Mouse (Mus musculus): ENCODE results near the gene Vmn1r12.
"Not testable (repeated sequence)": the region's sequence is repeated elsewhere in the genome, so short reads cannot be mapped to it uniquely, and the experiment has no call there.

The Vmn1r12 gene

DNA sequence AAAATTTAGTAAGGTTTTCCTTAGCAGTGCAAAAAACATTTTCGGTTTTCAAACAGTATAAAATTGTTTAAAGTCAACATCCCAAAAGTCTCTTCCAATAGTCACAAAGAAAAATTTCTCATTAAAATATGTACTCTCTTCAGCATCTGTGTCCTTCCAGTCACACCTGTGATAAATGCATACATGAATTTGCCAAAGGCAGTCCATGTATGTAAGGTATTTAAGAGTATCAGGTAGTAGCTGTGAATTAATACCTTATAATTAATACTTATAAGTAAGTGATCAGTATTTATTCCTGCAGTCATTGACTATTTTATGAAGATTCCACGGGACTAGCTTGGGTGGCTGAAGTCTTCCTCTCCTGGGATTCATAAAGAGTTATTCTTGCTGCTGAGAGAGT, at the start of gene Vmn1r12:
Gene Vmn1r12, plus strand, starts transcription at position 301 of the 400 bp plus-strand sequence.
- DNase-seq (ENCODE audit: inconsistent ontology term) = no peak

DNA sequence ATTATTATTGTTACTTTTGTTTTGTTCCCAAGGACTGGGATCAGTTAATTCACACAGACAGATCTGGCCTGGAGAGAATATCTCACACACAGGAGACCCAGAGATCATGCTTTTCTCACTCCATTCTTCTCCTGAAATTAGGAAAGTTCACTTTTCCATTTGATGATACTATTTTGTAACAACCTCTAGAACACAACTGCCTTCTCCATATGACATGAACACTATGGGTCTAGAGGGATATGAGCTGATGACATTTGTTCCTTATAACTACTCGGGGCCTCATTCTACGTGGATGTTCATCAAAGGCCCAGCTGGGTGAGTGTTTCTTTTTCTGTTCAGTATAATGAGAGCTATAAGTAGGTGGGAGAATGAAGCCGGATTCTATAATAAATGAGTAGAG, 47.6 kb upstream of the Vmn1r12 start, which contains the start of gene Vmn1r10:
Gene Vmn1r10, plus strand, starts transcription at position 301 of the 400 bp plus-strand sequence.
- DNase-seq (ENCODE audit: inconsistent ontology term) = no peak

DNA sequence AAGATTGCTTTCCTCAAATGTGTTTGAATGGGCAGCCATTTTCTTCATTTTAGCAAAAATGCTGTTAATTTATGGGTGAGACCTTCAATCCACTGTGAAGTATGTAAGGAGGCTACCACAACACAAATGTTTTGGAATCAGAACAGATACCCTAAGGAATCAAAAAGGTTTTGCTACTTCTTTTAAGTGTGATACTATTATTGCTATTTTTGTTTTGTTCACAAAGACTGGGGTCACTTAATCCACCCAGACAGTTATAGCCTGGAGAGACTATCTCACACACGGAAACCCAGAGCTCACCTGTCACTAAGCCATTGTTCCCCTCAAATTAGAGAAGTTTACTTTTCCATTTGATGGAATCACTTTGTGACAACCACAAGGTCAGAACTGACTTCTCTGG, 23.6 kb upstream of the Vmn1r12 start, which contains the start of gene Vmn1r11:
Gene Vmn1r11, plus strand, starts transcription at position 301 of the 400 bp plus-strand sequence.
- no peak for DNase-seq (ENCODE audit: inconsistent ontology term)

DNA sequence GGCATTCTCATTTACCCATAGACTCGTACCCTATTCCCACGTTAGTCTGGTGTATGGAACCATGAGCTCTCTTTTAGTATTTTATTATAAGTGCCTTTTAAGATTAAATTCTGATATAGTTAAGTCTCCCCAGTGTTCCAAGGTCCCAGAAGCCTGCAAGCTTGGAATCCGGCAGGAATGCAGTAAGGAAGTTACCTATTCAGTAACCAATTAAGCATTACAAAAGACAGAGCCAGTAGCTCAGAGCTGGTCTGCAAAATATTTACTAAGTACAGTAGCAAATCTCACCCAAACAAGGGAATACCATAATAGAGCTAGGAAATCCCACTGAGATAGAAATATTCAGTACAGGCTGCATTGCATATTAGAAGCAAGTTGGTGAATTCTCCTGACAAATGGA, 33.3 kb downstream of the Vmn1r12 start:
- DNase-seq (ENCODE audit: inconsistent ontology term) = not testable (repeated sequence)

DNA sequence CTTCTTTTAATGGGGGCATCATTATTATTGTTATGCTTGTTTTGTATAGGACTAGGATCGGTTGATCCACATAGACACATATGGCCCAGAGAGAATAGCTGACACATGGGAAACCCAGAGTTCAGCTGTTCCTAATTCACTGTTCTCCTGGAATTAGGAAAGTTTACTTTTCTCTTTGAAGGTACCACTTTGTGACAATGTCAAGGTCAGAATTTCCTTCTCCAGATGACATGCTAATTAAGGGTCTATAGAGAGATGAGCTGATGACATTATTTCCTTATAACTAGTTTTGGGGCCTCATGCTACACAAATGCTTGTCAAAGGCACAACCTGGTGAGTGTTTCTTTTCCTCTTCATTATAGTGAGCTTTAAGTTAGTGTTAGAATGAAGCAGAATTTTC, 46.3 kb downstream of the Vmn1r12 start, which contains the start of gene Vmn1r13:
Gene Vmn1r13, plus strand, starts transcription at position 301 of the 400 bp plus-strand sequence.
- not testable (repeated sequence) for DNase-seq (ENCODE audit: inconsistent ontology term)

All from Muller cell, postnatal 12 days (primary cell).